Mouse (Mus musculus) mouse trophoblast stem cell (cell line): ENCODE data around the gene Arhgap31.
"Not testable (repeated sequence)": the region's sequence is repeated elsewhere in the genome, so short reads cannot be mapped to it uniquely, and the experiment has no call there.

Experiments
- in situ Hi-C, 2 experiments: fragments of 300-500 bp; cut with MseI, MboI; formaldehyde crosslinking; loops; 2 replicates in 1 of 2; 3 replicates in 1 of 2; pipeline ENCODE4 v1.15.1; 2025

The Arhgap31 gene

GRCm38 (mm10) chr16:38724974-38725373 is 11.9 kb upstream of the Arhgap31 start:
- in situ Hi-C loops = no loop called here

- in situ Hi-C loops = no loop called here
Observed at GRCm38 (mm10) chr16:38724256-38724655, 11.2 kb upstream of the Arhgap31 start.

GRCm38 (mm10) chr16:38721377-38721776 is 8.3 kb upstream of the Arhgap31 start:
- in situ Hi-C loops = no loop called here

- in situ Hi-C loops = not testable (repeated sequence)
Observed at GRCm38 (mm10) chr16:38714259-38714526, 1.1 kb upstream of the Arhgap31 start.

- in situ Hi-C loops = no loop called here
Observed at GRCm38 (mm10) chr16:38713404-38714258, 557 bp upstream of the Arhgap31 start.

DNA sequence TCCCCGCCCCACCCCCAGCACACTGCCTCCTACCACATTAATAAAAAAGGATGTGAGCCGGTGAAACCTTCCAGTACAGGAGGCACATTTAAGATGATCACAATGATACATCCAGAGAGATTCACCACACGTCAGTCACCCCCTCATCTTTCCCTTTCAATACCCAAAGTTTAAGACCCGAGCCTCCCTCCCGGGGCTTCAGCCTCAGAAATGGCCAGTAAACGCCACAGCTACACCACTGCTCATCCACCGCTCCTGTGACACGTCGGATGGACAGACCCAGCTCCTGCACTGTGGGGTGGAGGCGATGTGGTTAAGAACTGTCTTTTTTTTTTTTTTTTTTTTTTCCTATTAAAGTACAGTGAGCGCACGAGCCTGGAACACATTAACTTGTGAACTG is 969 bp downstream of the Arhgap31 start:
- in situ Hi-C loops = no loop called here

- in situ Hi-C loops = no loop called here
Observed at GRCm38 (mm10) chr16:38711245-38711644, 1.8 kb downstream of the Arhgap31 start.

DNA sequence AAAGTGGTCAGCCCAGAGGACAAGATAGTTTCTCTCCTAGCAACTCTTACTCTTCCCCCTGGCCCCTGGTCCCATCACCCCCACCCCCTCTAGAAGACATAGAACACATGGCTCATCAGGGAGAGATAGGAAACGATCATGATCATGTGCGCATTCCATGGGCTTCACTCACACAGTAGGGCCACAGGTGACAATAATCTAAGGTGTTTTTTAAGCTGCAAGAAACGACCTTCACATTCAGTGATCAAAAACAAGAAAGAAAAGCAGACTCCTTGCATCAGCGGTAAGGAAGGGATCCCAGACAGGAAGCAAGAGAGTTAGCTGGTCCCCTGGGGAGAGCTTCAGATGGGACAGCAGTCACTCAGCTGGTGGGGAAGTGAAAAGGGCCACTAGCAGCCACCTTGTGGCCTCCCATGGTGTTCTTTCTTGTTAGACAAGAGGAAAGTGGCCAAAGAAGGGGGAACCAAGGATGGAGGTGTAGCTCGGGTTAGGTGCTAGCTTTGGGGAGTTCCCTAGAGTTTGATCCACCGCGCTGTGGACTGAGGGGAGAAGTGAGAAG is 4.0 kb downstream of the Arhgap31 start:
- in situ Hi-C loops = loop anchor here in 1 of 2 experiments (10.0 kb wide), 1 partner anchor 74 kb away; no protein-coding TSS in a partner anchor

DNA sequence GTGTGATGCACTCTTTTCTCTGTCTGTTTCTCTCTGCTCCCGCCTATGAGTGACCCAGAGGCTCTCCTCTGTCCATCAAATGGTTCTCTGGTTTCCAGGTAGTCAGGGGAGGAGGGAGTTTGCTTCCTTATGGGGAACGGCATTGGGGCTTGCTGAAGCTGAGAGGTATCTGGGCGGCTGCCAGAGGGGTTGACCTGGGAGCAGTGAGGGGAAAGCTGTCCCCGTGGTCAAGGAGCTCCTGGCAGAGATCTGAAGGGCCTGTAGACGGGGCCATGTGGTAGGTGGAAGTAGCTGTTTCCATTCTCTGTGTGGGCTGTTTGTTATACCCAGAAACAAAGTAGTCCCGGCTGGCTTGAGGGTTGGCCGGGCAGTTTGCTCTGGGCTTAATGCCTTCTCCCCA is 6.3 kb downstream of the Arhgap31 start:
- in situ Hi-C loops = loop anchor here in 1 of 2 experiments (10.0 kb wide), 1 partner anchor 72 kb away; no protein-coding TSS in a partner anchor

DNA sequence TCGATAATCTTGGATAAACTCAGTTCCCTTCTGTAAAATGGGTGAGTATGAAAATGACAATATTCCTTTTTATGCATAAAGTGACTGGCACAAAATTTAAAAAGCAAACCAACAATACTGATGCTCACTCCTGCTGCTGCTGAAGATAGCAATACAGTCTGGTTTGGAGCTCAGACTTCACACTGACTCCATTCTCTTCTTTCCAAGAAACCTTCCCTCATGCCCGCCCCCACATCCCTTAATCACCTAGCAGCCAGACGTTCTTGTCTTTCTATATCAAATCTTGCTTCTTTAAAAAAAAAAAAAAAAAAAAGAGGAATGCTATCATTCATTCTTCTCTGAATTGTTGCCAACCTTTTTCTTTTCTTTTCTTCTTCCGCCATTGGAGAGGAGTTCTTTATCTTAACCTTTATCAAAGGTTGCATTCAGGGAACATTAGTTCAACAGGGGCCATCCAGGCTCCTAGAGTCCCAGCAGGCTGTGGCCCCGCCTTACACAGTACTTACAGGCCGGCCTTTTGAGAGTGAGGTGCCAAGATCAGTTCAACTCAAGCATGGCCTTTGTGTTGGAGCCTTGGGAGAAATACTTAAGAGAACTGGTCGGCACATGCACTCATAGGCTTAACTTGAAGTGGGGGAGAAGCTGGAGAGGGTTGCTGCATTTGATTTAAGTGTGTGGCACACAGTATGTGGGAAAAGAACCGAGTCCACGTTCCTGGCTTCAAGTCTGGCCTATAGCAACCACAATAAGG is 7.4 kb downstream of the Arhgap31 start:
- in situ Hi-C loops = loop anchor here in 1 of 2 experiments (10.0 kb wide), 1 partner anchor 71 kb away; no protein-coding TSS in a partner anchor

DNA sequence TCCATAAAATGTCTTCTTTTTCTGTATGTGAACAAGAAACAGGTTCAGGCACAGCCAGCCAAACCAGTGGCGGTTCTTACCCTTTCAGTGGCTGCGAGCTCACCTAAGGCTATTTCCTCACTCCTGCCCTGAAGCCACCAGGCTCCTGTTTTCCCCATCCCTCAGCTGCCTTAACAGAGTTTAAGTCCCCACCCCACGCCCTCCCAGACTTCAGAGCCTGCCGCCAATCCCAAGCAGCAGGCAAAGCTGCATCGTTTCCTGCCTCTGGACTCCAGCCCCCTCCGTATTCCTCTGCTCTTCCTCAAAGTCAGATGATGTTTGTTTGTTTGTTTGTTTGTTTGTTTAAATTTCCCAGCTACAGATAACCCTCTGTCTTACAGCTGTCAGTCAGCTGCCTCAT is 9.6 kb downstream of the Arhgap31 start:
- in situ Hi-C loops = loop anchor here in 1 of 2 experiments (10.0 kb wide), 1 partner anchor 69 kb away; no protein-coding TSS in a partner anchor

- in situ Hi-C loops = loop anchor here in 1 of 2 experiments (10.0 kb wide), 1 partner anchor 68 kb away; no protein-coding TSS in a partner anchor
Observed at GRCm38 (mm10) chr16:38702316-38702715, 10.8 kb downstream of the Arhgap31 start.

DNA sequence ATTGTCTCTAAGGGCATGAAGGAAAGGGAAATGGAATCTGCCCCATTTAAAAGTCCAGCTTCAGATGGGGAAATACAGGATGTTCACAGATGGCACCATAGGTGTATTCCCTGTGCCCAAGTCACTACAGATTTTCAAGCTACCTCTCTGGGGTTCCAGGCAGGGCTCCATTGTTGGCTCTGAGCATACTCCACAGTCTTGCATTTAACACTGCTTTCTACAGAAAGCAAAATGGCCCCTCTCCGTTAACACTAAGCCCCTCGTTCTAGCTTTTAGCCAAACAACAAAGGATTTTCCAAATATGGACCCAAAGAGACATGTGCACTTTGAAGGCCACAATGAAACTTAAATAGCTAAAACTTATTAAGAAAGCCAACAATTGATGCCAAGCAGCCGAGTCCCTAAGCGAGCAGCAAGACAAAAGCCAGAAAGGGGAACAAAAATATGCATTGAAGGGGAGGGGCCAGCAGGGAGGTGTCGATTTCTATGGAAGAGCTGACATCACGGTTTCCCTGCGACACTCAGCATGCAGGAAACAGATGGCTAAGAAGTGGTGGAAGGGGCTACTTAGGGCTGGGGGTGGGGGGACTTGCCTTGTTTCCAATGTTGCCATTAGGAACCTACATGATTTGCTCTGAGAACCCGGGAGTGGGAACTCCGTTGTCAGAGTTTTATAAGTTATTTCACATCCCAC is 11.4 kb downstream of the Arhgap31 start:
- in situ Hi-C loops = loop anchor here in 1 of 2 experiments (10.0 kb wide), 1 partner anchor 67 kb away; no protein-coding TSS in a partner anchor

DNA sequence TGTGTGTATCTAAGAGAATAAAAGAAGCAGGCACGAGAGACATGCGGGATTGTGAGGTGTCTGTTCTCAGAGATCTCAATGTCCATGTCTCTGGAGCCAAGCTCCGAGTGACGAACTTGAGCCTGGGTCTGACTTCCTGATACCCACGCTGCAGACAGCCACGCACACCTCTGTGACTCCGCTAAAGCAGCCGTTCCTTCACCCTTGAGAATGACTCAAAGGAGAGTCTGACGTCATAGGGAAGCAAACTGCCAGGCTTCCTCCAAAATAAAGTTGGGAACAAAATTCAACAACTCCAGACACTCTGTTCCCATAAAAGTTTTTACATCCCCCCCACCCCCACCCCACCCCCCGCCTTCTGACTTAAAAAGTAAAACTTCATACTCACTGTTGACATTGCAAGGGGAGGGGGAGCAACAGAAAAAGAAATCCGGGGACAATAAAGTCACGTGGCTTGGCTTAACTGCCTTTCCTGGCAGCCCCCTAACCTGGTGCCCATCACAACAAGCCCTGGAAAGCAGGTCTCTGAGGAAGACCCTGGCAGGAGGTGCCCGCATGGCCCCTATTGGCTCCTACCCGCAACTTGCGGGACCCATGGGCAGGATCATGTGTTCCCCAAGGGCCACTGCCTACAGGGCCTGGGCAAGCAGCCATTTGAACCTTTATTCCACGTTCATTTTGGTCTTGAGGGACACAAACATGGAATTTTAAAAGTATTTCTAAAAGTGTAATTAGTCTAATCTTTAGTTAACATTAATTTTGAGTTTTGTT is 12.5 kb downstream of the Arhgap31 start:
- in situ Hi-C loops = loop anchor here in 1 of 2 experiments (10.0 kb wide), 1 partner anchor 66 kb away; no protein-coding TSS in a partner anchor

GRCm38 (mm10) chr16:38697611-38698010 is 15.5 kb downstream of the Arhgap31 start:
- in situ Hi-C loops = no loop called here

- in situ Hi-C loops = no loop called here
Observed at GRCm38 (mm10) chr16:38695557-38695956, 17.5 kb downstream of the Arhgap31 start.

GRCm38 (mm10) chr16:38694906-38695540 is 18.1 kb downstream of the Arhgap31 start:
- in situ Hi-C loops = no loop called here

GRCm38 (mm10) chr16:38690501-38690900 is 22.6 kb downstream of the Arhgap31 start:
- in situ Hi-C loops = no loop called here

DNA sequence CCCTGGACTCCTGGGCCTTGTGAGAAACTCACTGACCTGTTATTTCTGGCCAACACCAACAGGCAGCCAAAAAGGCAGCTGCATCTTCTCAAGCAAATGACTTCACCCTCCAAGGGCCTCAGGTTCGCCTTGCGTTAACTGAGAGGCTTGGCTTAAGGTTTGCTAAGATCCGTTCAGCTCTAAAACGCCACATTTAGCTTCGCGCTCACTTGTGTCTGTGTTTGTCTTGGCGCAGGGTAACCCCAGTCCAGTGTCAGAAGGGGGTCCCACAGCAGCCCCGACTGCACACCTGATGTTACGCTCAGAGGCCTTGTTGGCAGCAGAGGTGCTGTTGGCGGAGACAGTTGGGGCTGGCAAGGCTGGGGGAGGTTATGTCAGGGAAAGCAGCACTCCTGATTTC is 23.3 kb downstream of the Arhgap31 start:
- in situ Hi-C loops = no loop called here
